Mouse (Mus musculus) neural tube, embryonic 14.5 days (tissue): ENCODE results near the gene Rnf38. TPM values are rescaled to one million over a fixed set of nuclear protein-coding genes. Genes with fewer than 3 reads are reported as not detected.

ENCODE experiments used
- microRNA-seq: library from miRNA; unstranded; fragments of <30 nt; microRNA quantifications from one replicate; pipeline ENCODE4, GENCODE M21; 2016
- polyA plus RNA-seq: library from polyadenylated mRNA; unstranded; fragments of >200 nt; fragmentation: Nextera tagmentation; extraction: Ambion mirVana; gene quantifications from 2 replicates; pipeline ENCODE4 v1.2.1, GENCODE M21; 2014

Rnf38 gene
- polyA plus RNA-seq, 1 experiment from 2014 or later: 47.9 TPM

Small RNA genes lying within 50 kb of the gene (microRNA-seq; reads per million reads assigned to microRNA genes)
- not detected for gene Mir5106

Other genes starting within 250 kb of the Rnf38 start
- 349 and 356 TPM in 2 replicates for gene Clta, start 229.3 kb downstream of the Rnf38 start, polyA plus RNA-seq
- gene Gne, start 149.6 kb downstream of the Rnf38 start, polyA plus RNA-seq: 27.0 and 31.8 TPM in 2 replicates
- 3.3 and 3.6 TPM in 2 replicates for gene Melk, start 67.1 kb upstream of the Rnf38 start, polyA plus RNA-seq